In the genomic region with DNA sequence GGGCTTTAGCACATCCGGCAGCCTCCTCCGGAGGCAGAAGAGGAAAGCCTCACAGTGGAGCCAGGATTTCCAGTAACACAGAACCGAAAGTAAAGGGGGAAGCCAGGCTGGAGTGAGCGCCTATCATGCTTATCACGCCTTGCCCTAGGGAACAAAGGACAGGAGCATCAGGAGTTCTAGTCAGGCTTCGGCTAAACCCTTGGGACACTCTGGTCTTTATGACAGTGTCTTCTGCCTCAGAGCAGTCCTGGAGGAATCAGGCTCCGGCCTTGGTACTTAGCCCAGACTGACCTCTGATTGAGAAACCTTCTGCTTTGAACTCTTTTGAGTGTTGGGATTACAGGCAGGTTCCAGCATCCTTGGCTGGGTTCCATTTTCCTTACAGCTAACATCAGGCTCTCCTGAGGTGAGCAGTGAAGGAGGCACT, we compare ENCODE assay signal across 11 mouse cellular contexts. TPM values are rescaled to one million over a fixed set of nuclear protein-coding genes. Genes with fewer than 3 reads are reported as not detected.
DNase-seq lines count a peak whose midpoint lies in the region; ATAC-seq and TF ChIP-seq lines count a peak whose summit lies in the region.
"Had no signal": no experiment of that assay in that cellular context is flagged by ENCODE, and none has a peak within 500 bp of the region (broad histone marks: within the 10 kb centered on the region; RNA-seq: fewer than 3 reads in every experiment).

No protein-coding gene starts in this region.

- WGBS in hindbrain, embryonic 10.5 days: 63% methylated on average over 7 of the region's 7 CpGs
- WGBS in hindbrain, postnatal 0 days: 53% methylated on average over 7 of the region's 7 CpGs
- WGBS in heart, postnatal 0 days: 34% methylated on average over 7 of the region's 7 CpGs
- WGBS in midbrain, embryonic 16.5 days: 61% methylated on average over 7 of the region's 7 CpGs
- WGBS in cerebellum, adult 2 months: 57% methylated on average over 7 of the region's 7 CpGs

- no peaks in the 10 kb centered on the region for H3K9me3 ChIP-seq in hindbrain, embryonic 10.5 days
- H3K9me3 ChIP-seq in hindbrain, postnatal 0 days (ENCODE audit: low read length): no peaks in the 10 kb centered on the region
- H3K9me3 ChIP-seq in heart, postnatal 0 days (replicated peaks; ENCODE audit: control insufficient read depth, low read length): no peaks in the 10 kb centered on the region
- H3K9me3 ChIP-seq in midbrain, embryonic 16.5 days (replicated peaks; ENCODE audit: control insufficient read depth, low read length, poor library complexity, severe bottlenecking): no peaks in the 10 kb centered on the region

- no peak for DNase-seq in hindbrain, embryonic 10.5 days (ENCODE audit: low spot score)
- DNase-seq in hindbrain, postnatal 0 days (ENCODE audit: low spot score): no peak
- peak; percentile 62 for DNase-seq in ZHBTc4 (ENCODE audit: low read depth, low spot score)
- no peak for DNase-seq in heart, postnatal 0 days (ENCODE audit: low spot score)
- DNase-seq in lung, postnatal 10 days: peak; percentile 48
- no peak for DNase-seq in c-Kit-positive CD71-positive TER-119-positive erythroid progenitor cells, embryonic 14.5 days (ENCODE audit: low spot score)
- DNase-seq in cerebellum, adult 2 months: no peak
- DNase-seq: gastrocnemius, postnatal 25 days; lung, embryonic 14.5 days; spleen, adult 18-20 months had no signal

- TF ChIP-seq EP300 in heart, postnatal 0 days (IDR thresholded peaks at IDR 0.05; ENCODE audit: low read depth): no peak

- H3K4me3 ChIP-seq in hindbrain, embryonic 10.5 days: no peak overlapping the region
- no peak overlapping the region for H3K4me3 ChIP-seq in hindbrain, postnatal 0 days (ENCODE audit: low read length)
- H3K4me3 ChIP-seq in heart, postnatal 0 days (ENCODE audit: low read depth, low read length): no peak overlapping the region
- no peak overlapping the region for H3K4me3 ChIP-seq in midbrain, embryonic 16.5 days (ENCODE audit: low read depth, low read length)
- no peak overlapping the region for H3K4me3 ChIP-seq in cerebellum, adult 2 months (replicated peaks; ENCODE audit: insufficient read depth, low read depth, low read length)

- H3K4me2 ChIP-seq in hindbrain, postnatal 0 days (ENCODE audit: low read depth, low read length): no peak overlapping the region
- no peak overlapping the region for H3K4me2 ChIP-seq in heart, postnatal 0 days (ENCODE audit: low read depth, low read length)
- H3K4me2 ChIP-seq in midbrain, embryonic 16.5 days (ENCODE audit: low read length): no peak overlapping the region
- H3K4me2 ChIP-seq: lung, embryonic 14.5 days had no signal

- H3K27ac ChIP-seq in hindbrain, embryonic 10.5 days: peak overlapping the region; percentile 3; the same call in 1 of the 2 replicates
- no peak overlapping the region for H3K27ac ChIP-seq in hindbrain, postnatal 0 days
- H3K27ac ChIP-seq in heart, postnatal 0 days (ENCODE audit: low read depth): peak overlapping the region; percentile 60
- H3K27ac ChIP-seq in midbrain, embryonic 16.5 days (ENCODE audit: low read length): no peak overlapping the region
- no peak overlapping the region for H3K27ac ChIP-seq in cerebellum, adult 2 months (ENCODE audit: insufficient read depth, low read length)

- no peak for TF ChIP-seq POLR2A in cerebellum, adult 2 months (IDR thresholded peaks at IDR 0.05; ENCODE audit: borderline replicate concordance, insufficient read depth, low read length)

- H3K4me1 ChIP-seq in hindbrain, embryonic 10.5 days (replicated peaks): peaks cover 72% of the 10 kb centered on the region
- peaks cover 5% of the 10 kb centered on the region; the same call in 1 of the 2 replicates for H3K4me1 ChIP-seq in hindbrain, postnatal 0 days (ENCODE audit: insufficient read depth, low read length)
- peaks cover 34% of the 10 kb centered on the region for H3K4me1 ChIP-seq in heart, postnatal 0 days (ENCODE audit: control insufficient read depth, insufficient read depth)
- H3K4me1 ChIP-seq in midbrain, embryonic 16.5 days (ENCODE audit: control insufficient read depth, insufficient read depth, low read length): peaks cover 8% of the 10 kb centered on the region
- 0 out of 2 replicates have a peak, but pooled peaks cover 2% of the 10 kb centered on the region for H3K4me1 ChIP-seq in cerebellum, adult 2 months (ENCODE audit: control insufficient read depth, insufficient read depth, low read length)

- no peak for ATAC-seq in hindbrain, postnatal 0 days
- no peak for ATAC-seq in heart, postnatal 0 days (ENCODE audit: insufficient read depth, low read depth)
- ATAC-seq in midbrain, embryonic 16.5 days: no peak

- H3K9ac ChIP-seq in hindbrain, postnatal 0 days (replicated peaks; ENCODE audit: low read length): no peak overlapping the region
- no peak overlapping the region for H3K9ac ChIP-seq in heart, postnatal 0 days (replicated peaks; ENCODE audit: low read depth, low read length)
- no peak overlapping the region for H3K9ac ChIP-seq in midbrain, embryonic 16.5 days (ENCODE audit: low read depth, low read length)
- H3K9ac ChIP-seq: lung, embryonic 14.5 days had no signal

- no peak for TF ChIP-seq CTCF in hindbrain, postnatal 0 days (IDR thresholded peaks at IDR 0.05; ENCODE audit: low read depth)
- TF ChIP-seq CTCF in heart, postnatal 0 days (IDR thresholded peaks at IDR 0.05; ENCODE audit: low read depth): no peak
- TF ChIP-seq CTCF in cerebellum, adult 2 months (IDR thresholded peaks at IDR 0.05; ENCODE audit: borderline replicate concordance, insufficient read depth, low read depth, low read length): no peak

- H3K36me3 ChIP-seq in hindbrain, embryonic 10.5 days: no peaks in the 10 kb centered on the region
- H3K36me3 ChIP-seq in hindbrain, postnatal 0 days (ENCODE audit: insufficient read depth, low read length): no peaks in the 10 kb centered on the region
- no peaks in the 10 kb centered on the region for H3K36me3 ChIP-seq in heart, postnatal 0 days (replicated peaks; ENCODE audit: control insufficient read depth, insufficient read depth, low read length)
- H3K36me3 ChIP-seq in midbrain, embryonic 16.5 days (ENCODE audit: control insufficient read depth, insufficient read depth, low read length): no peaks in the 10 kb centered on the region

- no peaks in the 10 kb centered on the region for H3K27me3 ChIP-seq in hindbrain, embryonic 10.5 days (ENCODE audit: insufficient read depth, poor library complexity, severe bottlenecking)
- no peaks in the 10 kb centered on the region for H3K27me3 ChIP-seq in hindbrain, postnatal 0 days (ENCODE audit: insufficient read depth, low read length)
- no peaks in the 10 kb centered on the region for H3K27me3 ChIP-seq in heart, postnatal 0 days (ENCODE audit: control insufficient read depth, insufficient read depth, low read length)
- H3K27me3 ChIP-seq in midbrain, embryonic 16.5 days (ENCODE audit: control insufficient read depth, insufficient read depth, low read depth, low read length): no peaks in the 10 kb centered on the region
- no peaks in the 10 kb centered on the region for H3K27me3 ChIP-seq in cerebellum, adult 2 months (ENCODE audit: control insufficient read depth, insufficient read depth, low read length)

RNA-seq across cellular contexts. Expression of a gene that starts 48.4 kb away (rescaled TPM):
- polyA plus RNA-seq in hindbrain, embryonic 10.5 days (2016; fragmentation: Nextera tagmentation; extraction: Ambion mirVana): 25.0 and 30.5 TPM in 2 replicates
- total RNA-seq in hindbrain, postnatal 0 days (2014; rRNA removed): 15.4 and 18.9 TPM in 2 replicates
- polyA plus RNA-seq in hindbrain, postnatal 0 days (2015; fragmentation: Nextera tagmentation; extraction: Ambion mirVana): 14.6 and 16.8 TPM in 2 replicates
- total RNA-seq in heart, postnatal 0 days (2014; rRNA removed; ENCODE audit: low replicate concordance): 58.4 and 81.0 TPM in 2 replicates
- 28.6 and 29.2 TPM in 2 replicates for polyA plus RNA-seq in heart, postnatal 0 days (2015; fragmentation: Nextera tagmentation; extraction: Ambion mirVana)
- polyA plus RNA-seq in midbrain, embryonic 16.5 days (2015; fragmentation: Nextera tagmentation; extraction: Ambion mirVana): 7.3 and 7.6 TPM in 2 replicates
- polyA plus RNA-seq in cerebellum, adult 2 months (2012; rRNA removed): 10.5 and 10.9 TPM in 2 replicates

Comparison
In these comparisons a context has a peak if more than half of its experiments do, and no peak if none do; other contexts are left out.
1. H3K27ac ChIP-seq: peak in hindbrain, embryonic 10.5 days (single experiment) and heart, postnatal 0 days (single experiment); none in hindbrain, postnatal 0 days (single experiment), midbrain, embryonic 16.5 days (single experiment) and cerebellum, adult 2 months (single experiment).
2. DNase-seq: peak in ZHBTc4 (single experiment) and lung, postnatal 10 days (single experiment); none in hindbrain, embryonic 10.5 days (single experiment), hindbrain, postnatal 0 days (single experiment), heart, postnatal 0 days (single experiment), c-Kit-positive CD71-positive TER-119-positive erythroid progenitor cells, embryonic 14.5 days (single experiment) and cerebellum, adult 2 months (0 of 2).